Mouse (Mus musculus) left cerebral cortex, postnatal 25 days (tissue): ENCODE measurements around the gene Fam234b. TPM values are rescaled to one million over a fixed set of nuclear protein-coding genes. Genes with fewer than 3 reads are reported as not detected.

Experiments
- total RNA-seq, 2 experiments: library from RNA; stranded (reverse); gene quantifications; 2 replicates each; pipeline ENCODE4 v1.2.3; 2021

Fam234b gene
- total RNA-seq, 2 experiments from 2014 or later, result 143 to 147 TPM

Other genes with a start within 250 kb of the Fam234b start
- gene Apold1, start 216.3 kb upstream of the Fam234b start, total RNA-seq, result 1 to 10 TPM; 4.1 to 4.5 TPM
- 10 to 100 TPM; 57.1 to 58.3 TPM for gene Ddx47, start 186.4 kb upstream of the Fam234b start, total RNA-seq
- gene Gprc5a, start 132.3 kb upstream of the Fam234b start, total RNA-seq, result under 1 TPM; 0.37 to 0.39 TPM
- gene Gprc5d, start 79.7 kb upstream of the Fam234b start, total RNA-seq, result not detected
- 10 to 100 TPM; 42.6 to 43.9 TPM for gene Hebp1, start within 50 bp of the Fam234b start, total RNA-seq
- not detected for gene Gsg1, start 56.4 kb downstream of the Fam234b start, total RNA-seq
- under 1 TPM; 0.25 to 0.28 TPM for gene Pbp2, start 112.4 kb downstream of the Fam234b start, total RNA-seq
- 1 to 10 TPM; 2.4 to 3.9 TPM for gene Emp1, start 164.6 kb downstream of the Fam234b start, total RNA-seq